Mouse (Mus musculus): Measurements from ENCODE around the gene Maml2.

DNA sequence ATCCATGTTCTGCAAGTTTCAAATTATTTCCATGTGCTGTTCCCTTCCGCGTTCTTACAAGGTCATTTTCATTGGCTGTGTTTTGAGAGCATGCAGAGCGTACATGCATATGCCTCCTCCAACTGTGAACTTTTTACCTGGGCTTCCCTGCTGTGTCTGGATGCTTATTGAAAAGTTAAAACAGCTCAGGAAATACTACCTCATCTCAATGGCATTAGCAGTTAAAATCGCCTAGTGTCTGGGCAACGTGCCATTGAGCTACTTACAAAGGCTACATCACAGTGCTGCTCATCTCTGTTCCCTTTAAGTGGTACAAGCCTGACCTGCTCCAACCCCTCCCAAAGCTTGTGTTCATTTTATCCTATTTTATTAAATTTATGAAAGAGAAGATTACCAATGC is 347.4 kb downstream of the Maml2 start:
- TF ChIP-seq EP300 (optimal IDR thresholded peaks at IDR 0.05) (no peak), CTCF (IDR thresholded peaks at IDR 0.05; ENCODE audit: low read depth) (no peak)

All from stomach, postnatal 0 days (tissue).